Mouse (Mus musculus) forebrain, embryonic 10.5 days (tissue): ENCODE results near the gene Pwp2. TPM values are rescaled to one million over a fixed set of nuclear protein-coding genes. Genes with fewer than 3 reads are reported as not detected.

Source experiments
- DNase-seq: peaks from one replicate; pipeline ENCODE4 v3.0.0-alpha.2; 2017; ENCODE audit warnings: low spot score; ENCODE audit errors: extremely low spot score
- H3K27ac ChIP-seq: fragments of 300-500 bp; sonication (generic); 2 replicates; pipeline ENCODE4 v1.5.1; 2016; ENCODE audit warnings: mild to moderate bottlenecking
- H3K27me3 ChIP-seq: fragments of 300-500 bp; sonication (generic); 2 replicates; pipeline ENCODE4 v1.6.1; 2016; ENCODE audit warnings: mild to moderate bottlenecking; ENCODE audit not compliant: poor library complexity, severe bottlenecking
- H3K36me3 ChIP-seq: fragments of 300-500 bp; sonication (generic); replicated peaks from 2 replicates; pipeline ENCODE4 v1.6.1; 2016; ENCODE audit warnings: mild to moderate bottlenecking, moderate library complexity
- H3K4me1 ChIP-seq: fragments of 300-500 bp; sonication (generic); 2 replicates; pipeline ENCODE4 v1.6.1; 2016
- H3K4me3 ChIP-seq: fragments of 300-500 bp; sonication (generic); 2 replicates; pipeline ENCODE4 v1.5.1; 2016; ENCODE audit warnings: mild to moderate bottlenecking, moderate library complexity
- H3K9me3 ChIP-seq: fragments of 300-500 bp; sonication (generic); 2 replicates; pipeline ENCODE4 v1.6.1; 2016; ENCODE audit warnings: mild to moderate bottlenecking, moderate library complexity
- WGBS: fragments of 180-500 bp; shearing (Covaris S2); methylation state at CpG from one replicate; pipeline ENCODE4 v1.1.7; 2016; 5-methylcytosine and 5-hydroxymethylcytosine counted together
- polyA plus RNA-seq: library from polyadenylated mRNA; unstranded; fragments of >200 nt; fragmentation: Nextera tagmentation; extraction: Ambion mirVana; gene quantifications from 2 replicates; pipeline ENCODE4 v1.2.1, GENCODE M21; 2016

Pwp2 gene
- polyA plus RNA-seq, 1 experiment from 2014 or later: 34.7 TPM

GRCm38 (mm10) chr10:78156926-78157325 is 28.0 kb downstream of the Pwp2 start:
- Histone ChIP-seq H3K27me3 (no peaks in the 10 kb centered on the region), H3K4me3 (no peak overlapping the region), H3K27ac (no peak overlapping the region), H3K4me1 (peaks cover 9% of the 10 kb centered on the region), H3K9me3 (no peaks in the 10 kb centered on the region), H3K36me3 (no peaks in the 10 kb centered on the region; the same call in 1 of the 2 replicates)
- DNase-seq: no peak
- 84% methylated on average over 6 of the region's 6 CpGs for WGBS

- 71% methylated on average over 10 of the region's 10 CpGs for WGBS
- Histone ChIP-seq H3K27ac (no peak overlapping the region), H3K27me3 (no peaks in the 10 kb centered on the region), H3K36me3 (no peaks in the 10 kb centered on the region), H3K9me3 (no peaks in the 10 kb centered on the region), H3K4me3 (no peak overlapping the region), H3K4me1 (no peaks in the 10 kb centered on the region)
- DNase-seq: no peak
These were observed 35.8 kb downstream of the Pwp2 start for GRCm38 (mm10) chr10:78148834-78149766.

- Histone ChIP-seq H3K27me3 (no peaks in the 10 kb centered on the region), H3K4me3 (no peak overlapping the region), H3K27ac (no peak overlapping the region), H3K4me1 (no peaks in the 10 kb centered on the region), H3K9me3 (no peaks in the 10 kb centered on the region), H3K36me3 (no peaks in the 10 kb centered on the region)
- 82% methylated on average over 4 of the region's 4 CpGs for WGBS
- no peak for DNase-seq
These were observed 37.0 kb downstream of the Pwp2 start for GRCm38 (mm10) chr10:78147908-78148441.

GRCm38 (mm10) chr10:78143727-78144505 is 41.0 kb downstream of the Pwp2 start:
- Histone ChIP-seq H3K9me3 (no peaks in the 10 kb centered on the region), H3K36me3 (no peaks in the 10 kb centered on the region), H3K27me3 (no peaks in the 10 kb centered on the region), H3K27ac (no peak overlapping the region), H3K4me3 (no peak overlapping the region), H3K4me1 (peaks cover 2% of the 10 kb centered on the region; the same call in 1 of the 2 replicates)
- DNase-seq: no peak
- WGBS: 65% methylated on average over 8 of the region's 8 CpGs

- Histone ChIP-seq H3K27me3 (no peaks in the 10 kb centered on the region), H3K9me3 (no peaks in the 10 kb centered on the region), H3K4me3 (no peak overlapping the region), H3K27ac (no peak overlapping the region), H3K36me3 (no peaks in the 10 kb centered on the region), H3K4me1 (peaks cover 15% of the 10 kb centered on the region)
- 81% methylated on average over 3 of the region's 3 CpGs for WGBS
- DNase-seq: no peak
These were observed 44.1 kb downstream of the Pwp2 start for GRCm38 (mm10) chr10:78140843-78141242.

GRCm38 (mm10) chr10:78140251-78140600 is 44.7 kb downstream of the Pwp2 start:
- 85% methylated on average over 1 of the region's 1 CpGs for WGBS
- no peaks in the 10 kb centered on the region for H3K36me3 ChIP-seq
- no peaks in the 10 kb centered on the region for H3K9me3 ChIP-seq
- DNase-seq: no peak
- H3K4me3 ChIP-seq: no peak overlapping the region
- no peak overlapping the region for H3K27ac ChIP-seq
- peaks cover 21% of the 10 kb centered on the region for H3K4me1 ChIP-seq
- no peaks in the 10 kb centered on the region for H3K27me3 ChIP-seq

- no peak overlapping the region for H3K4me3 ChIP-seq
- no peak for DNase-seq
- H3K27me3 ChIP-seq: no peaks in the 10 kb centered on the region
- no peaks in the 10 kb centered on the region for H3K36me3 ChIP-seq
- no peaks in the 10 kb centered on the region for H3K9me3 ChIP-seq
- WGBS: 83% methylated on average over 11 of the region's 11 CpGs
- no peak overlapping the region for H3K27ac ChIP-seq
- H3K4me1 ChIP-seq: peaks cover 26% of the 10 kb centered on the region
These were observed 45.2 kb downstream of the Pwp2 start for GRCm38 (mm10) chr10:78139572-78140250.

GRCm38 (mm10) chr10:78138812-78139523 is 46.0 kb downstream of the Pwp2 start:
- Histone ChIP-seq H3K27me3 (no peaks in the 10 kb centered on the region), H3K4me1 (peaks cover 31% of the 10 kb centered on the region), H3K36me3 (no peaks in the 10 kb centered on the region), H3K4me3 (no peak overlapping the region), H3K9me3 (no peaks in the 10 kb centered on the region), H3K27ac (no peak overlapping the region)
- WGBS: 78% methylated on average over 14 of the region's 14 CpGs
- no peak for DNase-seq

- no peaks in the 10 kb centered on the region for H3K27me3 ChIP-seq
- no peak for DNase-seq
- no peaks in the 10 kb centered on the region for H3K36me3 ChIP-seq
- H3K27ac ChIP-seq: peak overlapping the region; percentile 48; the same call in 1 of the 2 replicates
- 89% methylated on average over 3 of the region's 3 CpGs for WGBS
- peaks cover 31% of the 10 kb centered on the region for H3K4me1 ChIP-seq
- H3K4me3 ChIP-seq: no peak overlapping the region
- no peaks in the 10 kb centered on the region for H3K9me3 ChIP-seq
These were observed 47.8 kb downstream of the Pwp2 start for GRCm38 (mm10) chr10:78137191-78137590.

- no peak overlapping the region for H3K4me3 ChIP-seq
- no peaks in the 10 kb centered on the region for H3K36me3 ChIP-seq
- H3K4me1 ChIP-seq: peaks cover 31% of the 10 kb centered on the region
- no peak overlapping the region for H3K27ac ChIP-seq
- no peaks in the 10 kb centered on the region for H3K9me3 ChIP-seq
- WGBS: 79% methylated on average over 5 of the region's 5 CpGs
- DNase-seq: no peak
- no peaks in the 10 kb centered on the region for H3K27me3 ChIP-seq
These were observed 49.0 kb downstream of the Pwp2 start for GRCm38 (mm10) chr10:78135947-78136346.

- H3K9me3 ChIP-seq: no peaks in the 10 kb centered on the region
- WGBS: 13% methylated on average over 14 of the region's 14 CpGs
- peak; percentile 36 for DNase-seq
- H3K36me3 ChIP-seq: no peaks in the 10 kb centered on the region
- no peaks in the 10 kb centered on the region for H3K27me3 ChIP-seq
- peak overlapping the region; percentile 27 for H3K27ac ChIP-seq
- peak overlapping the region; percentile 33 for H3K4me3 ChIP-seq
- peaks cover 31% of the 10 kb centered on the region for H3K4me1 ChIP-seq
These were observed 49.8 kb downstream of the Pwp2 start for GRCm38 (mm10) chr10:78134975-78135798.
